Mouse (Mus musculus) testis, postnatal 10 days (tissue): ENCODE measurements around the gene Chaf1b.
A peak's percentile ranks its signal among the peaks of the same experiment; 100 is the strongest.

Experiments
- DNase-seq: peaks from one replicate; pipeline ENCODE4 v3.0.0; 2021; ENCODE audit warnings: low spot score

The Chaf1b gene

GRCm38 (mm10) chr16:93912808-93913207 lies 29.1 kb downstream of the Chaf1b start:
- no peak for DNase-seq

DNA sequence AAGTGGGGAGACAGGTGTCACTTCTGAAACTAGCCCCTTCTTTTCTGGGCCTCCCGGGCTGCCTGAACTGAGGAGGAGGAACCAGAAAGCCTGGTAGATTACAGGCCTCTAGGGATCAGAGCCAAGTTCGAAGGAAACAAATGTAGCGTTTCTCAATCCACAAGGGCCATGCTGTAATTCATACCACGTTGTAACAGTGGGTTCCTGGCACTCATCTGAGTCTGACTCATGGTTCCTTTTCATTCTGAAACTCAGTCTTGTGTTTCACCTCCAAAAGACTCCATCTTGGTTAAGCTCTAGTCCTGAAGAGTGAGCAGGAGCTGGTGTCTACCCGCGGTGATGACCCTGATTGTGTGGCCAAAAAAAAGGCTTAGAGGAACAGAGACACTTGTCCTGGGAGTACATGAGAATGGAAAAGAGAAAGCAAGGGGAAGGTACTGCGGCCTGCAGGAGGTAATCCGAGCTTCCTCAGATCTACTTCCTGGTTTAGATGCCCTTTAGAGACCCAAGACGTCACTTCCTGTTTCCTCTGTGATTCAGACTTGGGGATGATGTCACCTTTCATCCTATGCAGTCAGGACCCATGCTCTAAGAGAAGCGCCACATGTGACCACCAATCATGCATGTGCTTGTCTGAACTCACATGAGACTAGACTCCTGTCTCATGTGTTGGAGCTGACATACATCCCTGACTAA lies 30.3 kb downstream of the Chaf1b start:
- DNase-seq, result no peak

DNA sequence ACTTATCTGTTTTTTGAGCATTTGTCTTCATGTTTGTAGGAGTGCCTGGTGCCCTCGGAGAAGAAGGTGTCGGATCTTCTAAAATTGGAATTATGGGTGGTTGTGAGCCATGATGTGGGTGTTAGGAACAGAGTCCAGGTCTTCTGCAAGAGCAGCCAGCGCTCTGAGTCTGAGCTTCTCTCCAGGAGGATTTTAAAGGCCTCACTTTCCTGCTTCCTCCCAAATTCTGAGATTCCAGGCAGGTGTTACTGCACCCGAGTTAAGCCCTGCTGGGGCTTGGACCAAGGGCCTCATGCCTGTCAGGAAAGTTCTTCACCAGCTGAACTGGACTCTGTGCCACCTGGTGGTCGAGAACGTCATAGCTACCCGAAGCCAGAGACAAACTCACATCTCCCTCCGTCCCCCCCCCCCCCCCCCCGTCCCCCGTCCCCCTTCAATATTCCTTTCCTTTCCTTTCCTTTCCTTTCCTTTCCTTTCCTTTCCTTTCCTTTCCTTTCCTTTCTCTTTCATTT lies 31.7 kb downstream of the Chaf1b start:
- DNase-seq, result peak; percentile 76

GRCm38 (mm10) chr16:93917712-93918678 lies 34.3 kb downstream of the Chaf1b start:
- peak; percentile 92 for DNase-seq

DNA sequence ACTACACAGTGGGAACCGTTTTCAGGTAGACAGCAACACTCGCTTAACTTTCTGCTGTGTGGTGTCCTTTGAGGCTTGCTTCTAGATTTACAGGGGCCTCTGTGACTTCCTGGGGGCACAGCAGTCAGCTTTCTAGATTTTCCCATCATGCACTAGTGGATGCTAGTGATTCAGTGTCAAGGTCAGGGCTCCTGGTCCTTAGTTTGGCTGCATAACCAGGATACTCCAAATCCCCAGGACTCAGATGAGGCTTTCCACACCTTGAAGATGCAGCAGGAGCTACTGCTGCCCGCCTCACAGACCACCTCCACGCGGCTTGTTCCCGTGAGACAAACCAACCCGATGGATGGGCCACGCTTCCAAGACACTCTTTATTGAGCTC lies 35.0 kb downstream of the Chaf1b start:
- DNase-seq, result no peak

DNA sequence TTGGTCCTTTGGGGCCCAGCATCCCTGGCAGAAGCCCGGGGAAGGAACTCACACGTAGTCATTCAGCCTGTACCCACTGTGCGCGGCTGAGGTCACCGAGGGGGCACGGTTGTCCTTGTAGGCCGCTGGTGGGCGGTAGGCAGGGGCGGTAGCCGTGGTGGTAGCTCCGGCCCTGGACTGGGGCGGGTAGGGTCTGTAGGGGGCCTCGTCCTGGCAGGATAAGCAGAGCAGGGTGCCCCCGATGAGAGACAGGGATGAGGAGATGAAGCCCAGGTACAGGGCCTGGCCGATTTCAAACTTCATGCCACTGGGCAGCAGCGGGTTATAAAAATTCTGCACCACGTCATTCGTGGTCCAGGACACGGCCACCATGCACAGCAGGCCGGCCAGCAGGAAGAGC lies 35.5 kb downstream of the Chaf1b start:
- DNase-seq, result no peak

DNA sequence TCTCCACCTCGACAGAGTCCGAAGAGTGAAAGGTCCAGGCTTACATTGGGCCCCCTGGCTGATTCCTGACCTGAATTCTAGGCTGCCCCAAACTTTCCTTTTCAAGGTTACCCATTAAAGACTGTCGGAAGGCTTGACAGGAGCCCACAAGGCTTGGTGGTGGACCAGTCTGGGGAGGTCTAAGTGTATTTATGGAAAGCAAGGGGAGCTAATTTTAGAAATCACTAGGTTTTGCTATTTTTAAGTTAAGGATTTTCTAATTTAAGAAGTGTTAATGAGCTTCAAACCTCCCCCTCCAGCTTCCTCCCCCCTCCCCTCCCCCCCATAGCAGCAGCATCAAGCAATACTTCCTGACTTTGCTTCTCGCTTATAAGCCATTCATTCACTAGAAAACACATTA lies 37.0 kb downstream of the Chaf1b start:
- DNase-seq, result no peak

- DNase-seq, result no peak
These were observed 39.2 kb downstream of the Chaf1b start for GRCm38 (mm10) chr16:93922835-93923389.

DNA sequence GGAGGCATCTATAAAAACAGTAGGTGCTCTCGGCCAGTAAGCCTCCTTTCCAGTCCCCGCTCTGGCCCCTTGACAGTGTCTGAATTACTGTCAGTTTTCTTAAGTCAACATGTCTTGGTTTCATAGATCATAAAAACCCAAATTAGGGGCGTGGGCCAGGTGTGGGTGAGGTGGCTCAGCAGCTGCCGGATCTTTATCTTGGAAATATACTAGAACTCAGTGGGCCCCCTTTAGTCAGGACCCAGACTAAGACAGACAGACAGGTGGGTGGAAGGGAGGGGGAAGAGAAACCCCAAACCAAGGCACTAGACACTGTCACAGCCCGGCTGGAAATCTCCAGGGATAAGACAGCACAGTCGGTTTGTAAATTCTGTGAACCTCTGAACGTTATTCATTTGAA lies 40.1 kb downstream of the Chaf1b start:
- DNase-seq, result no peak

- DNase-seq, result no peak
These were observed 42.1 kb downstream of the Chaf1b start for GRCm38 (mm10) chr16:93925684-93926247.

- no peak for DNase-seq
These were observed 45.8 kb downstream of the Chaf1b start for GRCm38 (mm10) chr16:93929370-93930032.

DNA sequence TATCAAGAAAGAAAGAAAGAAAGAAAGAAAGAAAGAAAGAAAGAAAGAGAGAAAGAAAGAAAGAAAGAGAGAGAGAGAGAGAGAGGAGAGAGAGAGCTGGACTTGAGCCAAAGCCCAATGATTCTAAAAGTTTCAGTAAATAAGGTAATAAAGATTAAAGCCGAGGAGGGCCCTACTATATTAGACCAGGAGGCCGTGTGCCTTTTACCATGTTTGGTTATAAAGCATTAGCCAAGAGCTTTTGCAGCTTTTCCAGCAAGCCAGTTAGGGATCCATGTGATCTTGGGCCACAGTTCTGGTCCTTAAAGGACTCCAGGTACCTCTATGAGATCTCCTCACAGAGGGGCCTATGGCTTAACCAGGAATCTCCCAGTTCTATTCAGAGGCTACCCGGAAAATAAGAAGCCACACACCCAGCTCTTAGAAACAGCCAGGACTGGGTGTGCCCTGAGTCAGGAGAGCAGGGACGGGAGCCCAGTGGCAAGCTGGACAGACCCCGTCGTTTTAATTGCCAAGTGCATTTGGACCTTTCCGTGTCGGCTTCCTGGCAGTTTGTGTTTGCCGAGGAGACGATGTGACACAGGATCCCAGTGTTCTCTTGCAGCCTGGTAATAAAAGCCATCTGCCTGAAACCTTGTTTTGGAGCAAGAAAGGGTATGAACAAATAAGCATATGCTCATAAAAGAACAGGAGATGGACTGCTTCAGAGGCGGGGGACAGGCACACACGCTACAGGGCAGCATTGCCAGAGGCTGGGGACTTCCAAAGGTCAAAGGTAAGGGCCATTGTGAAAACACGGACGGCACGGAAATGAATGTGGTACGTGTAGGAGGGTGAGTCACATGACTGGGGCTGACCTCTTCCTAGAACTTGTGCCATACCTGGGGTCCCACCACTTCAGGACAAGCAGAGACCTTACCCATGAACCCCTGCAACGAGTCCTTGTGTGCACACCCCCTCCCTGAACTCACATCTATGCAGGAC lies 48.8 kb downstream of the Chaf1b start:
- DNase-seq, result no peak

DNA sequence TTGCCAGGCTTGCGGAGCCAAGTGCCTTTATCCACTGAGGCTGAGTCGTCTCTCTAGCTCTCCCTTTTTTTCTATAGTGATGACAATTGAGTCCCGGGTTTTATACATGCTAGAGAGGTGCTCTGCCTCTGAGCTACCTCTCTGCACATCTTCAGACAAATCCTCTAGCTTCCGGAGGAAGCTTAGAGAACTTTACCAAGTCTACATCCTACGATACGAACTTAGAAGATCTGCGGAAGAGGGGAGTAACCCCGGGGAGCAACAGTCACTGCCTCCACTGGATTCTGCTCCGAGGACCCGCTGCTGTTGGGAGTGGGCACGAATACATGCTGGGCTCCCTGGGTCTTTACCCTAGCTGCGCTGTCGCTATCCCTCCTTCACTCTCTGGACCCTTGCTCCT lies 50.9 kb downstream of the Chaf1b start:
- DNase-seq, result no peak

- DNase-seq, result no peak
These were observed 51.3 kb downstream of the Chaf1b start for GRCm38 (mm10) chr16:93935009-93935408.

- DNase-seq, result peak; percentile 92
These were observed 54.7 kb downstream of the Chaf1b start for GRCm38 (mm10) chr16:93938400-93938846.

DNA sequence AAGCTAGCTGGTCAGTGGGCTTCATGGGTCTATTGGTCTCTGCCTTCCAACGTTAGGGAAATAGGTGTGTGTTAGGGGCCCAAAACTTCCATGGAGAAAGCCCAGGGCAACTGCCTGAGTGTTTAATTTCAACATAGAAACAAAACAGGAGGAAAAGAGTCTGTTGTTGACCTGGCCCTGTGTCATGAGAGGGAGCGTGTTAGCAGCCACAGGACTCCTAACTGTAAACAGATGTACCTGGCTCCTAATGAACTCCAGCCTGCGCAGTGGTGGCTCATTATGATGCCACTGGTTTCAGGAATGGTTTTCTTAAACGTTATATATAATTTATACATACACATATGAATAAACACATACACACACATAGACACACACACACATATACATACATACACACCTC lies 56.3 kb downstream of the Chaf1b start:
- DNase-seq, result no peak

DNA sequence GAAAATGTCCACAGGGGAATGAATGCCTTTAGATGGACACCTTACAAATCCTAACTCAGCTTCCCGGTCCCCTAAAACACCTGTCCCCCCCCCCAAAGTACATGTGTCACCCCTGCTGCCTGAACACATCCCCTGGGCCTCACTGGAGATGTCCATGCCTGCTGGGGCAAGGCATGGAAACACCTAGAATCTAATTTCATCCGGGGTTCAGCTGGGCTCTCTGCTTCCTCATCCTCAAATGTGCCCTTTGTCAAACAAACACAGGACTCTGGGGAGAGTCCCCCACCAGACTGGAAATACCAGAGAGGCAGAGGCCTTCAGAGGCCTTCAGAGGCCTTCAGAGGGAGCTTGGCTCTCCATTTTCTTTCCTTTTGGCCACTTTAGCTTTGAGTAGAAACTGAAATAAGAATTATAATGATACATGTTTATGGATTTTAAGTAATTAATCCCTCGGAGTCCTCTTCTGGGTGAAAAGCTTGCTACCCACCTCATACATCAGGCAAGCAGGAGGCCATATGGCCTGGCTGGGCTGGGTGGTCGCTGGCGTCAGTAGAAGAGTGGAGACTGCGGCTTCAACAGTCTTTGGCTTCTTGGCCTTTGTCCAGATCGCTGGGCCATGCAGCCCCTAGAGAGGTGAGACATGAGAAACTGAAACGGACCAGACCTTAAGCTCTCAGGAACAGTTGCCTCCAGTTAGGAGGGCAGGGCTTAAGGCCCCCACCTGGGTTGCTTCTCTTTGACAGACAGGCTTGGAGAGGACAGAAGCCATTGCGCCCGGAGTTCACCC lies 58.3 kb downstream of the Chaf1b start:
- no peak for DNase-seq

DNA sequence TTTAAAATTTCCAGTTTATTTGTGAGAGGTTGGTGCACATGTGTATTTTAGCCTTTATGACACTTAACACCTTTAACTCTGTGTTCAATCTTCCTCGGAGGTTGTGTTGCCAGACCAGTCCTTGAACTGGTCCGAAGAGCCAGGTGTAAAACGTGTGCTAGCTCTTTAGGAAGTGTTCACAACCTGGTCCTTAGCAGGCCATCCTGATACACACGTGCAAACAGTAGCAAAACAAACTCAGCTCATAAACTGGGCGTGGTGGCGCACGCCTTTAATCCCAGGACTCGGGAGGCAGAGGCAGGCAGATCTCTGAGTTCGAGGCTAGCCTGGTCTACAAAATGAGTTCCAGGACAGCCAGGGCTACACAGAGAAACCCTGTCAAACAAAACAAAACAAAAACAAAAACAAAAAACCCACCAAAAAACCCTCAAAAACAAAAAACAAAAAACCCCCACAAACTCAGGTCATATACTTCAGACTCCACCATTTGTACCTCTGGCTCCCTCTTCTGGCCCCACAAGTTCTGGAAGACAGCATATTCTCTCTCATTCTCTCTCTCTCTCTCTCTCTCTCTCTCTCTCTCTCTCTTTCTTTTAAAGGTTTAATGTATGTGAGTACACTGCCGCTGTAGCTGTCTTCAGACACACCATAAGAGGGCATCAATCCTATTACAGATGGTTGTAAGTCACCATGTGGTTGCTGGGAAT lies 59.2 kb downstream of the Chaf1b start:
- DNase-seq, result no peak

- DNase-seq, result no peak
These were observed 60.6 kb downstream of the Chaf1b start for GRCm38 (mm10) chr16:93944301-93944700.
